Mouse (Mus musculus) erythroblast, embryonic 14.5 days (primary cell): ENCODE results near the gene Ubald1.

Source experiments
- GATA1 ChIP-seq: IDR thresholded peaks from 2 replicates; pipeline ENCODE4 v1.6.1; 2012; ENCODE audit warnings: low read length, inconsistent platforms, mixed read lengths
- TAL1 ChIP-seq: IDR thresholded peaks from 3 replicates; pipeline ENCODE4 v1.6.1; 2012; ENCODE audit warnings: low read length, inconsistent platforms, mixed read lengths

- TF ChIP-seq GATA1 (no peak), TAL1 (no peak)
These were observed 4.8 kb upstream of the Ubald1 start for GRCm38 (mm10) chr16:4884930-4885329.
